In the genomic region with DNA sequence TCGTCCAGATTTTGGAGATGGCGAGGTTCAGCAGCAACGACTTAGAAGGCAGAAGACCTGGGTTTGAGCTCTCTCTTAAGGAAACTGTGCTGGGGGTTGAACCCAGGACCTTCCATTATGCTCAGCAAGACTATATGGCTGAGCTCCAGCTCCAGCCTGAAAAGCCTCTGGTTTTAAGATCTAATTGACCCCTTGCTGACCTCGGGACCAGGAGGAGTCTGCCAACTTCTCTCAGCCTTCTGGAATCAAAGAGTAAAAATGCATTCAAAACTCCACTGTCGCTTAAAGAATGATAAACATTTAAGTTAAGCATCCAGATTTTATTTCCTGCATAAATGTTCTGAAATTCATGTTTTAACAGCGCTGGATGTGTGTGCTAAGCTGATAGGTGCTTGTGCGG, we compare ENCODE assay signal across 1 mouse cellular context.
TF ChIP-seq lines count a peak whose summit lies in the region.

No protein-coding gene starts in this region.

TF ChIP-seq in MEL, 35 proteins besides CTCF, POLR2A, EP300 and RAD21 (continued from another document):
- no peak for TF ChIP-seq GABPA (IDR thresholded peaks at IDR 0.05; ENCODE audit: low read depth, low read length)
